Mouse (Mus musculus) liver, adult 2 months (tissue): ENCODE data around the gene Ube2h. TPM values are rescaled to one million over a fixed set of nuclear protein-coding genes. Genes with fewer than 3 reads are reported as not detected.

Source experiments
- DNase-seq: peaks from one replicate; pipeline ENCODE4 v3.0.0-alpha.2; 2011; ENCODE audit warnings: low read depth, low spot score; ENCODE audit errors: extremely low read depth
- H3K27ac ChIP-seq: fragments of 200-500 bp; replicated peaks from 2 replicates; pipeline ENCODE4 v1.5.1; 2012; ENCODE audit warnings: low read depth, mild to moderate bottlenecking, control low read depth, inconsistent platforms, low read length; ENCODE audit not compliant: insufficient read depth
- H3K27me3 ChIP-seq: fragments of 200-500 bp; 2 replicates; pipeline ENCODE4 v1.6.1; 2012; ENCODE audit warnings: mild to moderate bottlenecking, moderate library complexity, low read length, inconsistent platforms; ENCODE audit not compliant: control insufficient read depth, insufficient read depth
- H3K36me3 ChIP-seq: fragments of 200-500 bp; 2 replicates; pipeline ENCODE4 v1.6.1; 2012; ENCODE audit warnings: low read length, inconsistent platforms; ENCODE audit not compliant: control insufficient read depth, insufficient read depth
- H3K4me1 ChIP-seq: fragments of 200-500 bp; 2 replicates; pipeline ENCODE4 v1.6.1; 2011; ENCODE audit warnings: low read length; ENCODE audit not compliant: control insufficient read depth, insufficient read depth
- H3K4me3 ChIP-seq: fragments of 200-500 bp; 2 replicates; pipeline ENCODE4 v1.5.1; 2011; ENCODE audit warnings: low read depth, mild to moderate bottlenecking, control low read depth, low read length, moderate library complexity; ENCODE audit not compliant: insufficient read depth
- H3K79me2 ChIP-seq: fragments of 200-500 bp; 2 replicates; pipeline ENCODE4 v1.6.1; 2012; ENCODE audit warnings: inconsistent platforms, mild to moderate bottlenecking, low read length, moderate library complexity; ENCODE audit not compliant: control insufficient read depth, insufficient read depth
- H3K9ac ChIP-seq: fragments of 200-500 bp; 2 replicates; pipeline ENCODE4 v1.6.1; 2012; ENCODE audit warnings: low read depth, mild to moderate bottlenecking, control low read depth, inconsistent platforms, low read length
- CTCF ChIP-seq: fragments of 200-500 bp; IDR thresholded peaks from 2 replicates; pipeline ENCODE4 v1.5.1; 2011; ENCODE audit warnings: low read depth, low read length, control low read depth
- POLR2A ChIP-seq: fragments of 200-500 bp; IDR thresholded peaks from 2 replicates; pipeline ENCODE4 v1.6.1; 2011; ENCODE audit warnings: low read length, control low read depth; ENCODE audit not compliant: insufficient read depth; ENCODE audit errors: extremely low read depth
- WGBS: fragments of 180-500 bp; shearing (Covaris S2); methylation state at CpG from one replicate; pipeline ENCODE4 v1.1.7; 2018; 5-methylcytosine and 5-hydroxymethylcytosine counted together
- polyA plus RNA-seq: library from polyadenylated mRNA; depleted of rRNA; stranded (reverse); fragments of >200 nt; gene quantifications from 2 replicates; pipeline ENCODE4 v1.2.3, GENCODE M21; 2012
- total RNA-seq: library from RNA; depleted of rRNA; stranded (reverse); fragments of >200 nt; gene quantifications from 2 replicates; pipeline ENCODE4 v1.2.3, GENCODE M21; 2014

Ube2h gene
- total and polyA plus RNA-seq, 2 experiments, result 30.9 to 43.3 TPM

- Histone ChIP-seq H3K9ac (no peak overlapping the region), H3K36me3 (no peaks in the 10 kb centered on the region), H3K79me2 (no peaks in the 10 kb centered on the region), H3K27ac (no peak overlapping the region), H3K4me3 (peak overlapping the region; percentile 60; the same call in 1 of the 2 replicates), H3K27me3 (peaks cover 46% of the 10 kb centered on the region), H3K4me1 (no peaks in the 10 kb centered on the region)
- TF ChIP-seq POLR2A (no peak), CTCF (no peak)
- 3% methylated on average over 33 of the region's 33 CpGs for WGBS
- no peak for DNase-seq
These were observed 129.7 kb downstream of the Ube2h start for GRCm38 (mm10) chr6:30174461-30175224.

- WGBS, result 3% methylated on average over 69 of the region's 80 CpGs
- no peak overlapping the region for H3K27ac ChIP-seq
- no peaks in the 10 kb centered on the region for H3K79me2 ChIP-seq
- H3K36me3 ChIP-seq, result no peaks in the 10 kb centered on the region
- TF ChIP-seq POLR2A, result no peak
- no peak for TF ChIP-seq CTCF
- no peak overlapping the region for H3K9ac ChIP-seq
- peaks cover 46% of the 10 kb centered on the region for H3K27me3 ChIP-seq
- peak overlapping the region; percentile 60 for H3K4me3 ChIP-seq
- peak; percentile 3 for DNase-seq
- no peaks in the 10 kb centered on the region for H3K4me1 ChIP-seq
These were observed 130.5 kb downstream of the Ube2h start for GRCm38 (mm10) chr6:30173551-30174460.

GRCm38 (mm10) chr6:30172820-30173550, 131.4 kb downstream of the Ube2h start:
- peaks cover 39% of the 10 kb centered on the region for H3K27me3 ChIP-seq
- 4% methylated on average over 44 of the region's 44 CpGs for WGBS

GRCm38 (mm10) chr6:30172441-30172819, 131.9 kb downstream of the Ube2h start:
- WGBS, result 26% methylated on average over 8 of the region's 8 CpGs
- H3K4me3 ChIP-seq, result no peak overlapping the region
- peaks cover 37% of the 10 kb centered on the region for H3K27me3 ChIP-seq
- no peak for TF ChIP-seq POLR2A
- TF ChIP-seq CTCF, result no peak
- H3K27ac ChIP-seq, result no peak overlapping the region
- no peak for DNase-seq
- H3K9ac ChIP-seq, result no peak overlapping the region
- H3K36me3 ChIP-seq, result no peaks in the 10 kb centered on the region
- no peaks in the 10 kb centered on the region for H3K79me2 ChIP-seq
- H3K4me1 ChIP-seq, result no peaks in the 10 kb centered on the region

More at GRCm38 (mm10) chr6:30172820-30173550, 131.4 kb downstream of the Ube2h start:
- TF ChIP-seq CTCF, result peak; percentile 63
- no peak for TF ChIP-seq POLR2A
- Histone ChIP-seq H3K27ac (no peak overlapping the region), H3K9ac (no peak overlapping the region), H3K79me2 (no peaks in the 10 kb centered on the region), H3K4me3 (peak overlapping the region; percentile 60; the same call in 1 of the 2 replicates), H3K36me3 (no peaks in the 10 kb centered on the region), H3K4me1 (no peaks in the 10 kb centered on the region)
- DNase-seq, result no peak

GRCm38 (mm10) chr6:30171967-30172366, 132.4 kb downstream of the Ube2h start:
- TF ChIP-seq POLR2A (no peak), CTCF (no peak)
- no peak overlapping the region for H3K9ac ChIP-seq
- H3K79me2 ChIP-seq, result no peaks in the 10 kb centered on the region
- H3K27ac ChIP-seq, result no peak overlapping the region
- no peaks in the 10 kb centered on the region for H3K36me3 ChIP-seq
- peaks cover 34% of the 10 kb centered on the region for H3K27me3 ChIP-seq
- H3K4me1 ChIP-seq, result no peaks in the 10 kb centered on the region
- no peak for DNase-seq
- WGBS, result 58% methylated on average over 10 of the region's 10 CpGs
- no peak overlapping the region for H3K4me3 ChIP-seq
